ENCODE assay signal across 24 mouse cellular contexts in genomic region chr5:91134961-91135360, GRCm38 (mm10). TPM values are rescaled to one million over a fixed set of nuclear protein-coding genes. Genes with fewer than 3 reads are reported as not detected.
A peak's percentile ranks its signal among the peaks of the same experiment; 100 is the strongest.
DNase-seq lines count a peak whose midpoint lies in the region; ATAC-seq and TF ChIP-seq lines count a peak whose summit lies in the region.
"Had no signal": no experiment of that assay in that cellular context is flagged by ENCODE, and none has a peak within 500 bp of the region (broad histone marks: within the 10 kb centered on the region; RNA-seq: fewer than 3 reads in every experiment).

No protein-coding gene starts in this region.

- no peaks in the 10 kb centered on the region for H3K9me3 ChIP-seq in liver, embryonic 11.5 days (ENCODE audit: control insufficient read depth, low read length)
- no peaks in the 10 kb centered on the region for H3K9me3 ChIP-seq in intestine, embryonic 15.5 days
- H3K9me3 ChIP-seq in intestine, postnatal 0 days (ENCODE audit: control insufficient read depth) = no peaks in the 10 kb centered on the region
- H3K9me3 ChIP-seq: embryonic facial prominence, embryonic 10.5 days; embryonic facial prominence, embryonic 12.5 days; forebrain, embryonic 13.5 days; forebrain, embryonic 15.5 days; G1E had no signal

- TF ChIP-seq CTCF in liver, adult 2 months (IDR thresholded peaks at IDR 0.05; ENCODE audit: low read depth, low read length) = no peak
- 0 out of 2 replicates have a peak, but pooled peaks have one; percentile 15 for TF ChIP-seq CTCF in intestine, postnatal 0 days (IDR thresholded peaks at IDR 0.05; ENCODE audit: low read depth)

- H3K4me3 ChIP-seq in liver, adult 2 months (ENCODE audit: insufficient read depth, low read depth, low read length) = no peak overlapping the region
- no peak overlapping the region for H3K4me3 ChIP-seq in liver, embryonic 11.5 days (ENCODE audit: low read depth, low read length)
- H3K4me3 ChIP-seq in intestine, embryonic 15.5 days (replicated peaks) = no peak overlapping the region
- no peak overlapping the region for H3K4me3 ChIP-seq in intestine, postnatal 0 days (ENCODE audit: low read depth, low read length)
- H3K4me3 ChIP-seq: embryonic facial prominence, embryonic 10.5 days; embryonic facial prominence, embryonic 12.5 days; forebrain, embryonic 13.5 days; forebrain, embryonic 15.5 days had no signal

- no peaks in the 10 kb centered on the region for H3K27me3 ChIP-seq in liver, adult 2 months (ENCODE audit: control insufficient read depth, insufficient read depth, low read length)
- peaks cover 10% of the 10 kb centered on the region for H3K27me3 ChIP-seq in liver, embryonic 11.5 days (replicated peaks; ENCODE audit: control insufficient read depth, insufficient read depth, low read length)
- peaks cover 3% of the 10 kb centered on the region; the same call in 1 of the 2 replicates for H3K27me3 ChIP-seq in intestine, embryonic 15.5 days (replicated peaks)
- H3K27me3 ChIP-seq in intestine, postnatal 0 days (replicated peaks; ENCODE audit: control insufficient read depth, insufficient read depth, low read length) = no peaks in the 10 kb centered on the region
- H3K27me3 ChIP-seq: CH12.LX had no signal

- WGBS in liver, adult 2 months = 3% methylated on average over 1 of the region's 1 CpGs
- WGBS in liver, embryonic 11.5 days = 6% methylated on average over 1 of the region's 1 CpGs
- WGBS in intestine, embryonic 15.5 days = 27% methylated on average over 1 of the region's 1 CpGs
- WGBS in intestine, postnatal 0 days = 23% methylated on average over 1 of the region's 1 CpGs

- ATAC-seq in liver, embryonic 11.5 days (replicated peaks; ENCODE audit: low FRiP score) = no peak
- peak; percentile 52 for ATAC-seq in intestine, embryonic 15.5 days
- ATAC-seq in intestine, postnatal 0 days = peak; percentile 58; the same call in 1 of the 2 replicates
- ATAC-seq: activated CD4-positive, CD25-positive, alpha-beta regulatory T cell, adult 4 months; CD4-positive, CD25-positive, alpha-beta regulatory T cell, adult 4 months; forebrain, embryonic 13.5 days; forebrain, embryonic 15.5 days; Patski had no signal

- H3K9ac ChIP-seq in liver, adult 2 months (ENCODE audit: low read depth, low read length) = no peak overlapping the region
- H3K9ac ChIP-seq in liver, embryonic 11.5 days (ENCODE audit: low read depth, low read length) = no peak overlapping the region
- no peak overlapping the region for H3K9ac ChIP-seq in intestine, embryonic 15.5 days
- H3K9ac ChIP-seq in intestine, postnatal 0 days (ENCODE audit: low read depth, low read length) = no peak overlapping the region
- H3K9ac ChIP-seq: embryonic facial prominence, embryonic 12.5 days; forebrain, embryonic 13.5 days; forebrain, embryonic 15.5 days had no signal

- no peak overlapping the region for H3K4me2 ChIP-seq in liver, embryonic 11.5 days
- H3K4me2 ChIP-seq in intestine, embryonic 15.5 days (replicated peaks) = no peak overlapping the region
- no peak overlapping the region for H3K4me2 ChIP-seq in intestine, postnatal 0 days (replicated peaks; ENCODE audit: low read depth)
- H3K4me2 ChIP-seq: embryonic facial prominence, embryonic 12.5 days; forebrain, embryonic 13.5 days; forebrain, embryonic 15.5 days had no signal

- TF ChIP-seq POLR2A in liver, adult 2 months (IDR thresholded peaks at IDR 0.05; ENCODE audit: extremely low read depth, insufficient read depth, low read length) = no peak

- no peaks in the 10 kb centered on the region for H3K36me3 ChIP-seq in liver, adult 2 months (ENCODE audit: control insufficient read depth, insufficient read depth, low read length)
- no peaks in the 10 kb centered on the region for H3K36me3 ChIP-seq in liver, embryonic 11.5 days (ENCODE audit: control insufficient read depth, insufficient read depth, low read length)
- no peaks in the 10 kb centered on the region for H3K36me3 ChIP-seq in intestine, embryonic 15.5 days
- H3K36me3 ChIP-seq in intestine, postnatal 0 days (ENCODE audit: control insufficient read depth, insufficient read depth) = no peaks in the 10 kb centered on the region
- H3K36me3 ChIP-seq: embryonic facial prominence, embryonic 10.5 days; embryonic facial prominence, embryonic 12.5 days; forebrain, embryonic 15.5 days; G1E had no signal

- no peaks in the 10 kb centered on the region for H3K79me2 ChIP-seq in liver, adult 2 months (ENCODE audit: control insufficient read depth, insufficient read depth, low read length)

- DNase-seq in liver, adult 2 months (ENCODE audit: extremely low read depth, low read depth, low spot score) = peak; percentile 12
- no peak for DNase-seq in liver, embryonic 11.5 days (ENCODE audit: low spot score)
- no peak for DNase-seq in thymus, adult 18-20 months
- DNase-seq: adrenal gland, adult 8-10 months; adrenal gland, postnatal 14 days; adrenal gland, postnatal 36 days; B cell, adult 2 months; cerebellum, adult 11-12 months; cerebellum, adult 2 months; cerebellum, adult 9-10 months; cerebellum, postnatal 10 days; cerebellum, postnatal 25 days had no signal

- peaks cover 3% of the 10 kb centered on the region for H3K4me1 ChIP-seq in liver, adult 2 months (ENCODE audit: control insufficient read depth, insufficient read depth, low read length)
- H3K4me1 ChIP-seq in liver, embryonic 11.5 days (replicated peaks; ENCODE audit: control insufficient read depth, insufficient read depth, low read length) = no peaks in the 10 kb centered on the region; the same call in 1 of the 2 replicates
- peaks cover 3% of the 10 kb centered on the region; the same call in 1 of the 2 replicates for H3K4me1 ChIP-seq in intestine, embryonic 15.5 days (replicated peaks)
- no peaks in the 10 kb centered on the region for H3K4me1 ChIP-seq in intestine, postnatal 0 days (replicated peaks; ENCODE audit: control insufficient read depth, insufficient read depth, low read length)

- H3K27ac ChIP-seq in liver, adult 2 months (replicated peaks; ENCODE audit: insufficient read depth, low read depth, low read length) = no peak overlapping the region
- no peak overlapping the region for H3K27ac ChIP-seq in liver, embryonic 11.5 days (ENCODE audit: low read depth, low read length)
- no peak overlapping the region for H3K27ac ChIP-seq in intestine, embryonic 15.5 days
- H3K27ac ChIP-seq in intestine, postnatal 0 days (ENCODE audit: low read depth, low read length) = no peak overlapping the region
- H3K27ac ChIP-seq: embryonic facial prominence, embryonic 10.5 days; embryonic facial prominence, embryonic 12.5 days; forebrain, embryonic 13.5 days; forebrain, embryonic 15.5 days had no signal

RNA-seq across cellular contexts. Expression of gene Areg, which starts 4.4 kb away (rescaled TPM):
- not detected in 2 replicates for total RNA-seq in liver, adult 2 months (2014; rRNA removed)
- polyA plus RNA-seq in liver, adult 2 months (2012; rRNA removed) = not detected in 2 replicates
- polyA plus RNA-seq in liver, embryonic 11.5 days (2014; fragmentation: Nextera tagmentation; extraction: Ambion mirVana) = not detected in 2 replicates
- 5.4 and 5.9 TPM in 2 replicates for polyA plus RNA-seq in intestine, embryonic 15.5 days (2015; fragmentation: Nextera tagmentation; extraction: Ambion mirVana)
- 7.5 and 18.0 TPM in 2 replicates for polyA plus RNA-seq in intestine, postnatal 0 days (2015; fragmentation: Nextera tagmentation; extraction: Ambion mirVana)
- total RNA-seq: adrenal gland, adult 18-20 months; adrenal gland, adult 8-10 months; adrenal gland, postnatal 14 days; CH12.LX; G1E had no signal
- polyA plus RNA-seq: forebrain, embryonic 13.5 days; G1E had no signal
